Mouse (Mus musculus) CD4-positive, CD25-positive, alpha-beta regulatory T cell, adult 2 months (primary cell): Measurements from ENCODE around the gene Ms4a6d.

ENCODE experiments used
- DNase-seq: peaks from one replicate; pipeline ENCODE4 v3.0.0-alpha.2; 2012; ENCODE audit warnings: low read depth, low spot score

Gene Ms4a6d

DNA sequence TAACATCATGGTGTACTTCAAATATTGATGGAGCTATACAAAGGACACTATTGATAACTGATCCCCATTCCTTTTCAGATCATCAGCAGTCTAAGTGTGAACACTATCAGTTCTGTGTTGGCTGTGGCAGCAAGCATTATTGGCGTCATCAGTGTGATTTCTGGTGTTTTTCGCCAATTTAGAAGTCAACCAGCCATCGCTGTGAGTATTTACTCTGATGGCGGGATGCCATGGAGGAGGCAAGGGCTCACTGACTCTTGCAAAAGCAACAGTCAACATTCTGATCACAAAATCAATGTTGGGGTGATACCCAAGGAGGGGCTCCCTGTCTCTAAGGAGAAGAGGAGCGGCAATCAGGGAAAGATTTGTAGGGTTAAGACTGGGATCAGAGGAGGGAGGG lies 49.9 kb downstream of the Ms4a6d start:
- no peak for DNase-seq

DNA sequence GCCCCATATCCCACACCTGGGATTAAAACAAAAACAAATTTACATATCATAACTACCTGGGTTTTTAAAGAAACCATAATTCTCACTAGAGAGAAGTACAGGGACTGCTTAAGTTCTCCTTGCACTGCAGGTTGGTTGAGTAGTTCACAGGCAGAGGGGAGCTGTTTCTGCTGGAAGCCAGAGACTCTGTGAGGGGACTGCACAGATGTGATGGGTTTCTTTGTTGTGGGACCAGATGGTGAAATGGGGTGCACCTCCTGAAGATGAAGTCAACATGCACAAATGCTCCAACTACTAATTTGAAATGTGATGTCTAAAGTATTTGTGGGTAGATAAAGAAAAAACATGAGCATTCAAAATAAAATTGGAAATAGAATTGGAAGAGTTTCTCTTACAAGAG lies 56.7 kb downstream of the Ms4a6d start:
- DNase-seq = no peak

DNA sequence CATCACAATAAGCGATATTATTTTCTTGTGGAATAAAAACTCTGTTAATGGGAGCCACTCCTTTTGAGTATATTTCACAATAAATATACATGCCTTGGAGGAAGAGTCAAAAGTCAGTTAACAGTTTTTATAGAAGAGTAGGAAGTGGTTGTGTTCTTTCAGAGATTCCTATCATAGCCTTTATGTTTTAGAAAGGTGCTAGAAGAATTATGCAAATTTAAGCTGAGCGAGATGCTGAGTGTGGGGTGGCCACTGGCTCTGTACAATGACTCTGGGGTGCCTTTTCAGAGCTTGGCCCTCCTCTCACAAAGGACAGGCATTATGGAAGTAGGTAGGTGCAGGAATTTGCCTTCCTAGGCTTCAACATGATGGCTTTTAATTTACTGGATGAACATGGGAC lies 60.3 kb downstream of the Ms4a6d start:
- peak; percentile 42 for DNase-seq

DNA sequence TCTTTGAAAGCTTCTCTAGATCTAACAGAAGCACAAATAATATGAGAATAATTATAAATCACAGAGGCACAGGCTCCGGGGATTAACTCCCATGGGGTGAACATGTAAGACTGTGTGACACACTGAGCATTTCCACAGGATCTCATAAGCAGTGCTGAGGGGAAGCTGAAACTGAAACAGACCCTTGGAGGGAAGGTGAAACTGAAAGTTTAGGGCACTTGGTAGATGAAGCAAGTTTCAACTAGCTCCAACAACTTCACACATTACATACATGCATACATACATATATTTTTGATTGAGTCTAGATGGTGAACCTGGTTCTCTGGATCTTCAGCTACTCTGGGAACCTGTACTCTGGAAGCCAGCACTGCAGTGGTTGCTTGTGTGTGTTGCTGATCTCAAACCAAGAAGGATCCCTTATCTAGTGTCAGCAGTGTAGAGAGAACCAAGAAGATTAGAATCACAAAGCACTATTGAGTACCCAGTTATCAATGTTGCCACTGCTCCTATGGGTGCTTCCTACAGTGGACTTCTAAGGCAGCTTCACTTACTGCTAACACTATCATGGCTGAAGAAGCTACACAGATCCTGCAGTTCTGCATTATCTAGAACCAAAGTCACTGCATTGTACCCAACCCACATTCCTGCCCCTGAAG lies 64.4 kb downstream of the Ms4a6d start:
- DNase-seq = peak; percentile 81

DNA sequence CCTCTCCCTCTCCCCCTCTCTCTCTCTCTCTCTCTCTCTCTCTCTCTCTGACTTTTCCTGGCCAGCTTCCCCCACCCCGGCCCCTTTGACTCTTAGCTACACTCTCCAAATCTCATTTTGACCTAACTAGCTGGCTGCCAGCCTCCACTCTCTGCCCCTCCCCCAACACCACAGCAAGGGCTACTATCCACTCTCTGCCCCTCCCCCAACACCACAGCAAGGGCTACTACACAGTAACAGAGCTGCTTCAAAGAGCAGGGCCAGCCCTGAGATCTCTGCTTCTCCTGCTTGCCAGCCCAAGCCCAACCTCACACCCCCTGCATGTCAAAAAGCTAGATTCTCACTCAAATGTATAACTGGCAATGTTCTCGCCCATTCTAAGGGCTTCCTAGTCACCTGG lies 67.3 kb downstream of the Ms4a6d start:
- DNase-seq = no peak
